Mouse (Mus musculus): ENCODE data around the gene Gpr63.
"Not testable (repeated sequence)": the region's sequence is repeated elsewhere in the genome, so short reads cannot be mapped to it uniquely, and the experiment has no call there.

Gene Gpr63

GRCm38 (mm10) chr4:24966299-24966991 lies at the start of gene Gpr63:
TSS of gene Gpr63 (plus strand) at chr4:24966407.
- peak; percentile 57 for DNase-seq (ENCODE audit: low spot score)

DNA sequence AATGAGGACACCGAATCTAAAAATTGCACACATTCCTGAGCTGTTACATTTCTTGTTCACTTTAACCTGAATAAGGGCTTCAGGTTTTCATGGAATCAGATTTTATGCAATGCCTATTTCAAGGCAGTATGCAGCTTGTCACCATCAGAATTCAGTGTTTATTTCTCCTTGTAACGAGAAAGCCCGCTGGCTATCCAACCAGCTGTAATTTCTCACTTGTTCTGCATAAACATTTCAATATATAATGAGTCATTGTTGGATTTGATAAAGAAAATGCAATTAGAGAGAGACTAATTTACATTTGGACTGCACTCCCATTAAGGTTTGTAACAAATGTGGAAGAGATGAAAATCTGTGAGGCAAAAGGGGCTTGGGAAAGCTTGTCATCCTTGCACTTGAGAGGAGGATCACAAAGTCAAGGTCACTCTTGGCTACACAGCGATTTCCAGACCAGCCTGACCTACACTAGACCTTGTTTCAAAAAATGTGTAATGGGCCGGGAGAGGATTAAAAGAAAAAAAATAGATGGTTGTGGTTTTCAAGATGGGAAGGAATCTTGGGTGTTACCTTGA lies 46.1 kb upstream of the Gpr63 start:
- no peak for DNase-seq (ENCODE audit: low spot score)

DNA sequence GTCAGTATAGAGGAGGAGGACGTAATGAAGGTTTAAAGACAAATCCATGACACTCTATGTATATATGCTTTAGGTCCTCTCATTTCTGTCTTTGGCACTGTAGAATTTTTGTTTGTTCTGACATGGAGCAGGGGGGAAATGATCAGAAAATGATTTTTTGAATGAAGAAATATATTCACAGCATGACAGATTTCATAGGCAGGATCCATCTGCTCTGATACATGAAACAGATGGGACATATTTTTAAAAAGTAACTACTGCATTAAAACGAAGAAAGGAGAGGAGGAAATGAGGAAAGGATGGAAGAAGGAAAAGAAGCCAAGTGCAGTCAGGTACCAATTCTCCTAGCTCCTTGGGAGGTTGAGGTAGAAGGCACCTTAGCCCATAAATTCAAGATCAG lies 41.5 kb upstream of the Gpr63 start:
- no peak for DNase-seq (ENCODE audit: low spot score)

- no peak for DNase-seq (ENCODE audit: low spot score)
Observed at GRCm38 (mm10) chr4:24928260-24928780, 37.9 kb upstream of the Gpr63 start.

DNA sequence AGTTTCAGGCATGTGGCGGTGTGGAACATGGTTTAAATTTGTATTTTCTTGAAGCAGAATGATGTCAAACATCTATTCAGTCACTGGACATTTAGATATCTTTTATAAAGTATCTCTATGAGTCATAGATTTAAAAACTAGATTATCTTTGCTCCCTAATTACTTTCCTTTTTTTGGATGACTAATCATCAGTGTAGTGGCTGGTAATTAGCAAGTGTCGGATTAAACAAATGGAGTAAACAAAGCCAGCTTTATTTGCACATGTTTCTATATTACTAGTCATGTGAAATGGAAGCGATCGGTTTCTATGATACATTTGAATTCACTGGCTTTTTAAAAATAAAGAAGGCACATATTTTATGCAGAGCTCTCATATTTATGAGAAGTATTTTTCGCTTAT lies 37.3 kb upstream of the Gpr63 start:
- DNase-seq (ENCODE audit: low spot score) = no peak

DNA sequence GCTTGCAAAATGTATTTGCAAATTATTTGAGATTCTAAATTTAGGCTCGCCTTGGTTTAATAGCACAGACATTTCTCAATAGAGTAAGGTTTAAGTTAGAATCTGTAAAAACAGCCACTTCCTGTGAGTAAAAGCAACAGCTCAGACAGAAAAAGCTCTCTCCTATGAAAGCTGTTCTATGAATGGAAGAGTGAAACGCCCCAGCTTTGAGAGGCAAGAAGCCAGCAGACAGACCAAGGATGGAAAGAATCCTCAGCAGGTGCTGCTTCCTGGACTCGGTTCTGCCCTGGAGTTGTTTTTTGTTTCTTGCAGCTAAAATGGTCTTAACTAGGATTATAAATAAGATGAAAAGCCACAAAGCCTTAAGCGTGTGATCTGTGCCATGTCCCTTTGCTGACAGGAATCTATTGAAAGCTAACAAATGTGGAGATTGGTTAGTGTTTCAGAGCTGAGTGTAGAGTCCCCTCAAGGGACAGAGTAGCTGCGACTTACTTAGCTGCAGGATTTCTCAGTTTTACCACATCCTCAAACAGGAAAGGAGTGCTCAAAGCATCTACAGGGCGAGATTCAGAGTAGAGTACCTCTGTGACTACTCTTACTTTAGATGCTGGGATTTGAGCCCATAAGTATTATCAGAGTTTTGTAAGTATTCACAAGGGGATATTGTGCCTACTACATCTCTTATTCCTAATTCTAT lies 23.3 kb upstream of the Gpr63 start:
- DNase-seq (ENCODE audit: low spot score) = no peak

DNA sequence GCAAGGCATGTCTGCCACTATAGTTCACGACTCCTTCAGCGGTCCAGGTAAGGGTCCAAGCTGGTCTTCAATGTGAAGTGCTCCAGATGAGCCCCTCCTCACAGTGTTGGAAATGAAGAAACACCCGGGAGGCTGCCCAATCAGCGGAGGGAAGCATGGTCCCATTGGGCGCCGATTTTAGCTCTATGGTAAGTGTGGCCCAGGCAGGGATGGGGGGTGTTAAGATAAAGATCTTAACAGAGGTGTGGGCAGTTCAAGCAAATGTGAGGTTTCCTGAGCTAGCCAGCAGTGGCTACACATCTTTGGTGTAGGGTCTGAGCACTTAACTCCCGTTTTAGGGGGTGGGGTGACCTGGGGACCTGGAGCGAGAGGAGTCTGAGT lies 299 bp upstream of the Gpr63 start:
- DNase-seq (ENCODE audit: low spot score) = no peak

DNA sequence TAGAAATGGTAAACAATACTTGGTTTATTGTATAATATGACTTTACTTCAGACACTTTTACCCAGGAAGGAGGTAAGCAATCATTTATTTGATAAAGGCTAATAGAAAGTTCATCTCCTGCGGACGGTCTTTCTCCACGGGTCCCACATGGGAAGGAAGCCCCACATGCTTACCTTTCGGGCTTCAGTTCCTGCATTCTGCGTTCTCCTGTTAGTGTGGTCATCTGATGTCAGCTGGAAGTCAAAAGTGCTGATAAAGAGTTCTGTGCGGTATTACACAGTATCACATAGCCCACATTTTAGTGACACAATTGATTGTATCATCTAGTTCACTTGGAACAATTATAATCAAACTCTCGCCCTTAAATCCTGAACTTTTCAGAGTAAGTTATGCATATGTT lies 1.0 kb downstream of the Gpr63 start:
- no peak for DNase-seq (ENCODE audit: low spot score)

DNA sequence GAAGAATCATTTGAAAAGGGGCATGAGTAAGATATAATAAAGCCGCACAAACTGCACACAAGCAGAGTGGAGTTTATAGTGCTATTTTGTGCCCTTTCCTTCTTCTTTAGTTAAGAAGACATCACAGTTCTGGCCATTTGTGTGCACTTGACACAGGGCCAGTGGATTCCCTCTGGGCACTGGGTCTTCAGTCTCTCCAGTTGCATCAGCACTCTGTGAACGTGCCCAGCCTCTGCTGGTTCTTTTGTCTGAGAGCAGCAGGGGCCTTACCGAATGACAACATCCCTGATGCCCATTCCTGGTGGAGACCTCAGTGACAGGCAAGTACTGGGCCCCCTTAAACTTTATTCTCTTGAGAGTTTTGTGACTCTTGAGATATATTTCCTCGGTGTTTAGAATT lies 12.4 kb downstream of the Gpr63 start:
- no peak for DNase-seq (ENCODE audit: low spot score)

- DNase-seq (ENCODE audit: low spot score) = no peak
Observed at GRCm38 (mm10) chr4:24985612-24986011, 19.4 kb downstream of the Gpr63 start.

- no peak for DNase-seq (ENCODE audit: low spot score)
Observed at GRCm38 (mm10) chr4:24991475-24991874, 25.3 kb downstream of the Gpr63 start.

- DNase-seq (ENCODE audit: low spot score) = not testable (repeated sequence)
Observed at GRCm38 (mm10) chr4:25009328-25009727, 43.1 kb downstream of the Gpr63 start.

DNA sequence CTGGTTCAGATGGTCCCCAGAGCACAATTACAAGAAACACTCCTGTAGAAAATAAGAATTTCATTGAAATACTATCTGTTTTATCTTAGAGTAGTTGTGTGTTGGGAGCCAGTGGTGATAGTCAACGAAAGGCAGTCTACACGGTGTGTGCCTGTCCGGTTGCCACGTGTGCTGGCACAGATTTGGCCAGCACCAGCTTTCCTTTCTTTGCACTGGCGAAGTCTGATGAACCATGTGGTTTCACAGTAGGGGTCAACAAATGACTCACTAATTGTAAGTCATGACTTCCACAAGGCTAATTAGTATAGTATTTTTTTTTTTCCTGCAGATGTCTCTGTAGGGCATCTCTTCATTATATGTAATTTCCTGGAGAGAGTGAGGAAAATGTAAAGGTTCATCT lies 45.6 kb downstream of the Gpr63 start:
- no peak for DNase-seq (ENCODE audit: low spot score)

DNA sequence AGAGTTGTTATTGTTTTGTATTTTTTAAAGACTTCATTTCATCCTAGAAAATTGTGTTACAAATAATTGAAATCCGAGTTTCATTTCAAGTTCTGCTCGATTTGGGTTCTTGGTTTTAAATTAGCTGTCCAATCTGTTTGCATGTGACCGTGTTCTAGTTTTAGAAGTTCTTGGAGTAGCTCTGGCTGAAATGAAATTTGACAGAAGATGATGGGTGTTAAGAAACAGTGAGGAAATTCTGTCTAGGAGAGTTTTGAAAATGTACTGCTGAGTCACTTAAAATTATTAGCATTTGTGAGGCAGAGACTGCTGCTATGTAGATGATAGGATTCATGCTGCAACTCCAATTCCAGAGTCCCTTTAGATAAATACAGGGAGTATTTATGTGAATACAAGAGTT lies 46.5 kb downstream of the Gpr63 start:
- no peak for DNase-seq (ENCODE audit: low spot score)

- no peak for DNase-seq (ENCODE audit: low spot score)
Observed at GRCm38 (mm10) chr4:25015017-25015655, 48.9 kb downstream of the Gpr63 start.

- DNase-seq (ENCODE audit: low spot score) = no peak
Observed at GRCm38 (mm10) chr4:25028252-25028651, 62.0 kb downstream of the Gpr63 start.

GRCm38 (mm10) chr4:25028752-25029151 lies 62.5 kb downstream of the Gpr63 start:
- no peak for DNase-seq (ENCODE audit: low spot score)

- no peak for DNase-seq (ENCODE audit: low spot score)
Observed at GRCm38 (mm10) chr4:25029875-25030274, 63.7 kb downstream of the Gpr63 start.

DNA sequence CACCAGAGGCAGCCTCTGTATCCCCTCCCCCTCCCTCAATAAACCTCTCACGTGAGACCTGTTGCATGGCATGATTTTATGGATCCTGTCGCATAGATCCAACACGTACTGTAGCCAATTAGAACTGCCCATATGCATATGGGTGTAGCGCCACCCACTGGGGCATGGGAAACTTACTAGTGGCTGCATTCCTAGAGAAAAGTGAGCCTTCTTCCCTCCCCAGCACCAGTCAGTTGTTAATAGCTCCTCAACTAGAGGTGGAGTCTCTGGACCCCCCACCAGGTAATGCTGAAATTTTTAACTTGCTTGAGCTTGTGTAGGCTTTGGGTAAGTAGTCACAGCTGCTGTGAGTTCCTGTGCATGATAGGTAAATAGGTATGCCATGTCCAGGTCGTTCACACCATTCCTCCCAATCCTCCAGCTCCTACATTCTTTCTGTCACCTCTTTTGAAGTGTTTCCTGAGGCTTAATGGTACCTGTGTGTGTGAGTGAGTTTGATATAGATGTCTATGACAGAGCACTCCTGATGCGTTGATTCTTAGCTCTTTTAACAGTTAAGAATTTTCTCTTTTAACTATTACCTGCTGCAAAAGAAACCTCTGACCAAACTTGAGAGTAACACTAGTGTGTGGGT lies 69.1 kb downstream of the Gpr63 start:
- no peak for DNase-seq (ENCODE audit: low spot score)

- no peak for DNase-seq (ENCODE audit: low spot score)
Observed at GRCm38 (mm10) chr4:25035806-25036205, 69.6 kb downstream of the Gpr63 start.

DNA sequence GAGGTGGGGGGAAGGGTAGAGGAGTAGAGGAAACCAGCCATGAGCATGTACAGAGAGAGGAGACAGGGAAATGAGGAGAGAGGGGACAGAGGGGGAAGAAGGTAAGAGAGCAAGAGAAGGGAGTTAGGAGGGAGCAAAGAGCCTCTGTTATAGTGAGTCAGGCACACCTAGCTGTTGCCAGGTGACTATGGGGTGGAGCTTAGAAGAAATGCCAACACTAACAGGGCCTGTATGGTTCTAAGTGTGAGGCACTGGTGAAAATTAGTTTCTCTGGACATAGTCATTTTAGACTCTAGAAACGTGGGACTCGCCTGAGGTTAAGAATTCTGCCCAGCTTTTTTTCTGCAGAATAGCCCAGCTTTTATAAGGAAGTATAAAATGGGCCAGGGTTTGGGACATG lies 71.1 kb downstream of the Gpr63 start:
- no peak for DNase-seq (ENCODE audit: low spot score)

DNA sequence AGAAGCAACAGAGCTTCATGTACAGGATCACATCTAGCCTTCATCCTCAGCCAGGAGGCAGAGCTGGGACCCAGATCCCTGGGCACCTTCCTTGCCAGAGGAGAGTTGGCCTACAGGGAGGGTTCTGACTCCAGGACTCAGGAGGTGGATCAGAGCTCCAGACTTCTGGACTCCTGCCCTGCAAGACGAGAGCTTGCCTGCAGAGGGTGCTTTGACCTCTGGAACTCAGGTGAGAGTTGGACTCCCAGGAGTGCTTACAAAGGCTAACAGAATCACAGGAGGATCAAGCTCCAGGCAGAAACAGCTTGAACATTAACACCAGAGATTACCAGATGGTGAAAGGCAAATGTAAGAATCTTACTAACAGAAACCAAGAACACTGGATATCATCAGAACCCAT lies 89.3 kb downstream of the Gpr63 start:
- not testable (repeated sequence) for DNase-seq (ENCODE audit: low spot score)
